Comparison of ENCODE assay signal across 8 mouse cellular contexts in genomic region chr9:61702280-61702966, GRCm38 (mm10).
DNase-seq lines count a peak whose midpoint lies in the region; ATAC-seq and TF ChIP-seq lines count a peak whose summit lies in the region.
"Had no signal": no experiment of that assay in that cellular context is flagged by ENCODE, and none has a peak within 500 bp of the region (broad histone marks: within the 10 kb centered on the region; RNA-seq: fewer than 3 reads in every experiment).

No protein-coding gene starts in this region.

- peaks cover 16% of the 10 kb centered on the region for H3K27me3 ChIP-seq in CH12.LX (replicated peaks)

- H3K79me2 ChIP-seq in CH12.LX (replicated peaks; ENCODE audit: control insufficient read depth, extremely low read depth, insufficient read depth, poor library complexity, severe bottlenecking), result no peaks in the 10 kb centered on the region

- no peak for TF ChIP-seq CTCF in CH12.LX (conservative IDR thresholded peaks at IDR 0.05 in 1 of 2, IDR thresholded peaks at IDR 0.05 in 1 of 2; ENCODE audit: low read depth in 2 of 2, low read length in 2 of 2)

- peak; percentile 82 to 83 for DNase-seq in B cell, adult 2 months
- DNase-seq in CH12.LX (ENCODE audit: extremely low read depth), result peak; percentile 87
- no peak for DNase-seq in c-Kit-positive CD71-positive TER-119-positive erythroid progenitor cells, embryonic 14.5 days (ENCODE audit: low spot score)
- no peak for DNase-seq in left cerebral cortex, adult 18-20 months (ENCODE audit: low spot score in 2 of 2)
- no peak for DNase-seq in layer of hippocampus, postnatal 14 days (ENCODE audit: low spot score in 2 of 2)

- in situ Hi-C loops in CH12.LX (cut with MboI; ENCODE audit: low pct_ligation_motif_present, low pct_unique_long_range_greater_than_20kb, low sequenced_read_pairs), result loop anchor here (10.0 kb wide), 1 partner anchor 122 kb away; no protein-coding TSS in a partner anchor

- TF ChIP-seq POLR2A in CH12.LX (IDR thresholded peaks at IDR 0.05; ENCODE audit: low read depth, low read length), result no peak

- ATAC-seq in inflammation-experienced regulatory T-cells, adult 6 months, result peak; percentile 78
- peak; percentile 61; the same call in 1 of the 2 replicates for ATAC-seq in megakaryocyte-erythroid progenitor cell, adult 5-6 weeks (replicated peaks; ENCODE audit: low FRiP score, low TSS enrichment, poor library complexity, severe bottlenecking)

- H3K27ac ChIP-seq in CH12.LX (ENCODE audit: insufficient read depth, low read depth), result peak overlapping the region; percentile 47
- H3K27ac ChIP-seq: neural tube, embryonic 12.5 days had no signal

- dilution Hi-C loops in CH12.LX (cut with MboI; ENCODE audit: extremely low pct_ligation_motif_present, extremely low pct_unique_long_range_greater_than_20kb, low sequenced_read_pairs), result no loop called here

- peak overlapping the region; percentile 22; the same call in 1 of the 2 replicates for H3K9ac ChIP-seq in CH12.LX (ENCODE audit: insufficient read depth, low read depth)
- H3K9ac ChIP-seq: neural tube, embryonic 12.5 days had no signal

- peak overlapping the region in 1 of 3 experiments; percentile 12 for H3K4me3 ChIP-seq in CH12.LX (replicated peaks in 1 of 3; ENCODE audit: low read depth in 2 of 3, low read length in 2 of 3, poor library complexity in 1 of 3)
- H3K4me3 ChIP-seq: neural tube, embryonic 12.5 days had no signal

- H3K36me3 ChIP-seq in CH12.LX (replicated peaks in 1 of 2; ENCODE audit: control insufficient read depth in 1 of 2, insufficient read depth in 1 of 2, low read length in 1 of 2), result no peaks in the 10 kb centered on the region
- H3K36me3 ChIP-seq: neural tube, embryonic 12.5 days had no signal

- peaks cover 8 to 54% of the 10 kb centered on the region in 2 experiments for H3K4me1 ChIP-seq in CH12.LX (ENCODE audit: control insufficient read depth in 1 of 2, insufficient read depth in 2 of 2)
- H3K4me1 ChIP-seq: neural tube, embryonic 12.5 days had no signal

- H3K9me3 ChIP-seq in CH12.LX (replicated peaks; ENCODE audit: low read length), result peaks cover 5% of the 10 kb centered on the region
- H3K9me3 ChIP-seq: neural tube, embryonic 12.5 days had no signal

- peak; percentile 82 for TF ChIP-seq EP300 in CH12.LX (IDR thresholded peaks at IDR 0.05; ENCODE audit: low read length)

- no peak; the same call in none of the 2 replicates for TF ChIP-seq RAD21 in CH12.LX (IDR thresholded peaks at IDR 0.05; ENCODE audit: low read depth, low read length)

- peak overlapping the region; percentile 91 for H3K4me2 ChIP-seq in CH12.LX (ENCODE audit: insufficient read depth, low read depth, poor library complexity, severe bottlenecking)
- H3K4me2 ChIP-seq: neural tube, embryonic 12.5 days had no signal

TF ChIP-seq in CH12.LX, 34 proteins besides CTCF, POLR2A, EP300 and RAD21:
- TF ChIP-seq E2F4 (IDR thresholded peaks at IDR 0.05; ENCODE audit: insufficient replicate concordance, low read depth, low read length), result no peak
- TF ChIP-seq MEF2A (IDR thresholded peaks at IDR 0.05; ENCODE audit: borderline replicate concordance, low read depth, low read length), result peak; percentile 64; the same call in 1 of the 2 replicates
- no peak for TF ChIP-seq JUN (IDR thresholded peaks at IDR 0.05; ENCODE audit: insufficient read depth, low read depth, low read length)
- peak; percentile 90 for TF ChIP-seq IRF4 (IDR thresholded peaks at IDR 0.05; ENCODE audit: low read depth, low read length)
- 0 out of 2 replicates have a peak, but pooled peaks have one; percentile 27 for TF ChIP-seq CHD1 (IDR thresholded peaks at IDR 0.05; ENCODE audit: low read depth, low read length)
- no peak for TF ChIP-seq ZC3H11A (IDR thresholded peaks at IDR 0.05; ENCODE audit: low read depth, low read length)
- TF ChIP-seq MAZ (IDR thresholded peaks at IDR 0.05; ENCODE audit: low read depth, low read length), result no peak; the same call in 1 of the 2 replicates
- TF ChIP-seq SMC3 (IDR thresholded peaks at IDR 0.05; ENCODE audit: low read depth, low read length), result 0 out of 2 replicates have a peak, but pooled peaks have one; percentile 7
- TF ChIP-seq MAX (IDR thresholded peaks at IDR 0.05; ENCODE audit: low read length), result peak; percentile 38; the same call in 1 of the 2 replicates
- peak; percentile 69 for TF ChIP-seq MAFK (IDR thresholded peaks at IDR 0.05; ENCODE audit: insufficient replicate concordance, low read length)
- TF ChIP-seq SIN3A (IDR thresholded peaks at IDR 0.05; ENCODE audit: low read length), result peak; percentile 75
- 0 out of 2 replicates have a peak, but pooled peaks have one; percentile 76 for TF ChIP-seq RCOR1 (conservative IDR thresholded peaks at IDR 0.05; ENCODE audit: low read depth, low read length)
- peak; percentile 60 for TF ChIP-seq TCF12 (IDR thresholded peaks at IDR 0.05; ENCODE audit: low read depth, low read length)
- peak; percentile 38 for TF ChIP-seq HCFC1 (IDR thresholded peaks at IDR 0.05; ENCODE audit: low read depth, low read length)
- TF ChIP-seq ETS1 (conservative IDR thresholded peaks at IDR 0.05; ENCODE audit: low read depth, low read length), result peak; percentile 76; the same call in 1 of the 2 replicates
- no peak for TF ChIP-seq PAX5 (IDR thresholded peaks at IDR 0.05; ENCODE audit: low read length)
- TF ChIP-seq POLR2AphosphoS2 (IDR thresholded peaks at IDR 0.05; ENCODE audit: low read depth, low read length), result no peak
- peak; percentile 44 for TF ChIP-seq USF2 (conservative IDR thresholded peaks at IDR 0.05; ENCODE audit: low read depth, low read length)
- TF ChIP-seq CHD2 (IDR thresholded peaks at IDR 0.05; ENCODE audit: low read length), result peak; percentile 78
- TF ChIP-seq ZKSCAN1 (IDR thresholded peaks at IDR 0.05; ENCODE audit: borderline replicate concordance, low read depth, low read length), result no peak
- TF ChIP-seq ZNF384 (IDR thresholded peaks at IDR 0.05; ENCODE audit: low read depth, low read length), result no peak
- TF ChIP-seq MYC (IDR thresholded peaks at IDR 0.05; ENCODE audit: low read depth, low read length), result peak; percentile 55; the same call in 1 of the 2 replicates
- TF ChIP-seq KAT2A (IDR thresholded peaks at IDR 0.05; ENCODE audit: insufficient replicate concordance, low read length), result no peak
- no peak for TF ChIP-seq NRF1 (IDR thresholded peaks at IDR 0.05; ENCODE audit: low read depth, low read length)
- TF ChIP-seq GABPA (IDR thresholded peaks at IDR 0.05; ENCODE audit: insufficient replicate concordance, low read depth, low read length), result no peak
- no peak for TF ChIP-seq ZMIZ1 (IDR thresholded peaks at IDR 0.05; ENCODE audit: low read depth, low read length)
- peak; percentile 74 for TF ChIP-seq ELF1 (IDR thresholded peaks at IDR 0.05; ENCODE audit: low read depth, low read length)
- peak; percentile 49; the same call in 1 of the 2 replicates for TF ChIP-seq MXI1 (IDR thresholded peaks at IDR 0.05; ENCODE audit: low read depth, low read length)
- TF ChIP-seq TBP (conservative IDR thresholded peaks at IDR 0.05; ENCODE audit: low read depth, low read length), result 0 out of 2 replicates have a peak, but pooled peaks have one; percentile 39
- no peak for TF ChIP-seq UBTF (IDR thresholded peaks at IDR 0.05; ENCODE audit: low read depth, low read length)
- no peak; the same call in 1 of the 2 replicates for TF ChIP-seq JUND (conservative IDR thresholded peaks at IDR 0.05; ENCODE audit: low read depth, low read length)
- peak; percentile 52 for TF ChIP-seq USF1 (IDR thresholded peaks at IDR 0.05; ENCODE audit: low read depth, low read length)
- TF ChIP-seq NELFE (IDR thresholded peaks at IDR 0.05; ENCODE audit: low read depth, low read length), result no peak
- TF ChIP-seq BHLHE40 (IDR thresholded peaks at IDR 0.05; ENCODE audit: low read depth, low read length), result peak; percentile 97

Comparison
In these comparisons a context has a peak if more than half of its experiments do, and no peak if none do; other contexts are left out.
1. DNase-seq: peak in B cell, adult 2 months (2 of 2) and CH12.LX (single experiment); none in c-Kit-positive CD71-positive TER-119-positive erythroid progenitor cells, embryonic 14.5 days (single experiment), left cerebral cortex, adult 18-20 months (0 of 2) and layer of hippocampus, postnatal 14 days (0 of 2).